Mouse (Mus musculus): Measurements from ENCODE around the gene Map1lc3a. TPM values are rescaled to one million over a fixed set of nuclear protein-coding genes. Genes with fewer than 3 reads are reported as not detected.
A peak's percentile ranks its signal among the peaks of the same experiment; 100 is the strongest.

Gene Map1lc3a
- polyA plus RNA-seq, 2 experiments: 129 to 233 TPM

DNA sequence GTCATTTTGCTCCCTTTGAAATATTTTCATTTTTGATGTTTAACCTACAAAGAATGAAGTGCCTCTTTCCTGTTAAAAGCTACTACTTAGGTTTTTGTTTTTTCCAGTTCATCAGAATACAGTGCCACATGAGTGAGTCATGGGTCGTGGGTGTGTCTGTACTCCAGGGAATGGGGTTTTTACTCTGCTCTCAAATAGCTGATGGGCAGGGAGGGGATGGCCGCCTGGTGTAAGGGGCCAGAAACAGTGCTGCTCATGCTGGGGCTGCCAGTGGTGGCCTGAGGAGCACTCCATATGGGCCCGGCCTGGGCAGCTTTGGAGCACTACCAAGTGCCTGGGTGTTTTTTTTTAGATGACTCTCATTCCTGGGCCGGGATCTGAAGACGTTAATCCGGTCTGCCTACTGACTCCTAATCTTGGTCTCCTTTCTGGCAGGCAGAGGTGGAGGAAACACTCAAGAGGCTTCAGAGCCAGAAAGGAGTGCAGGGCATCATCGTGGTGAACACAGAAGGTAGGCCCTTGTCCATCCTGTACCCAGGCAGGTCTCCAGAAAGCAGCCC lies 33.7 kb upstream of the Map1lc3a start:
- H3K9ac ChIP-seq (ENCODE audit: low read depth, low read length, severe bottlenecking): no peak overlapping the region
- H3K36me3 ChIP-seq (ENCODE audit: control insufficient read depth, insufficient read depth, low read length): peaks cover 52% of the 10 kb centered on the region
- H3K27me3 ChIP-seq (ENCODE audit: control insufficient read depth, insufficient read depth, low read length): no peaks in the 10 kb centered on the region
- no peak for DNase-seq (ENCODE audit: low spot score)
- H3K4me2 ChIP-seq (replicated peaks; ENCODE audit: low read depth, low read length, severe bottlenecking): no peak overlapping the region
- WGBS: 88% methylated on average over 7 of the region's 7 CpGs
- peaks cover 13% of the 10 kb centered on the region for H3K4me1 ChIP-seq (ENCODE audit: control insufficient read depth, insufficient read depth, low read length)
- no peak overlapping the region for H3K27ac ChIP-seq (replicated peaks; ENCODE audit: low read depth, low read length)
- H3K9me3 ChIP-seq (ENCODE audit: control insufficient read depth, low read length): no peaks in the 10 kb centered on the region
- H3K4me3 ChIP-seq (replicated peaks; ENCODE audit: low read length): no peak overlapping the region
- TF ChIP-seq POLR2A (IDR thresholded peaks at IDR 0.05; ENCODE audit: borderline replicate concordance, extremely low read depth, insufficient read depth, insufficient read length): no peak
- no peak for ATAC-seq (ENCODE audit: low FRiP score, low read depth)

DNA sequence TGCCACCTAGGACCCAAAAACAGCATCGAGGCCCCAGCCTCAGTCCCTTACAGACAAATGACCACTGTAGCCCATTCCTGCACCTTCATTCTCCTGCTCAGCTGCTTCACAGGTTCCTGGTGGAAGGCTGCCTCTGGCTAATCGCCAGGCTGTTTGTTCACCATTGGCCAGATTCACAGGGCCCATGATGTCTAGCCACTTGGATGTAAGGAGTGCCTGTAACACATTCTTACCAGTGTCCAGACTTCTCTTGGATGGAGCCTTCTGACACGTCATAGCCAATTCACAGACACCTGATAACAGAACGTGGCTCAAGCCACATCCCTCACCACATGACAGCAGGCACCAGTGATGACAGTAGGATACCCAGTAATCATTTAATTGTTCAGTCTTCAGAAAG lies 29.9 kb upstream of the Map1lc3a start:
- no peaks in the 10 kb centered on the region for H3K4me1 ChIP-seq (ENCODE audit: control insufficient read depth, insufficient read depth, low read length)
- H3K9me3 ChIP-seq (ENCODE audit: control insufficient read depth, low read length): no peaks in the 10 kb centered on the region
- no peaks in the 10 kb centered on the region for H3K27me3 ChIP-seq (ENCODE audit: control insufficient read depth, insufficient read depth, low read length)
- H3K27ac ChIP-seq (replicated peaks; ENCODE audit: low read depth, low read length): no peak overlapping the region
- H3K4me3 ChIP-seq (replicated peaks; ENCODE audit: low read length): no peak overlapping the region
- peaks cover 84% of the 10 kb centered on the region for H3K36me3 ChIP-seq (ENCODE audit: control insufficient read depth, insufficient read depth, low read length)
- ATAC-seq (ENCODE audit: low FRiP score, low read depth) (no peak), DNase-seq (ENCODE audit: low spot score) (no peak)
- TF ChIP-seq POLR2A (IDR thresholded peaks at IDR 0.05; ENCODE audit: borderline replicate concordance, extremely low read depth, insufficient read depth, insufficient read length): no peak
- no peak overlapping the region for H3K4me2 ChIP-seq (replicated peaks; ENCODE audit: low read depth, low read length, severe bottlenecking)
- 94% methylated on average over 4 of the region's 4 CpGs for WGBS
- H3K9ac ChIP-seq (ENCODE audit: low read depth, low read length, severe bottlenecking): no peak overlapping the region

DNA sequence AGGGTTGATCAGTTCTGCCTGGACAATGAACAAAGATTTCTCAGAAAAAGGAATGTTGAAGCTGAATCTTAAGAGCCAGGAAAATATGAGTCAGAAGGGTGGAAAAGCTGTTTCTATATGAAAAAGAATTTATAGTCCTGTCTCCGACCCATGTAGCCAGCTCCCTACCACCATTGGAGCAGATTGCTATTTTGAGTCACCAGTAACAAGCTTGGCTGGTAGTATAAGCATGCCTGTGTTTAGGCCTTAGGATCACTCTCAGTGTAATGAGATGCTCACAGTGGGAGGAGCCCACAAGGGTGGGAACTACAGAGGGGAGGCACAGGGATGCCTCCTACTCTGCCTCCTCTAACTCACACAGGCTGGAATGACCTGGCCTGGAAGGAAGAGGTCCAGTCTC lies 27.9 kb upstream of the Map1lc3a start:
- Histone ChIP-seq H3K4me1 (ENCODE audit: control insufficient read depth, insufficient read depth, low read length) (no peaks in the 10 kb centered on the region), H3K27ac (replicated peaks; ENCODE audit: low read depth, low read length) (no peak overlapping the region), H3K9me3 (ENCODE audit: control insufficient read depth, low read length) (no peaks in the 10 kb centered on the region), H3K27me3 (ENCODE audit: control insufficient read depth, insufficient read depth, low read length) (no peaks in the 10 kb centered on the region), H3K9ac (ENCODE audit: low read depth, low read length, severe bottlenecking) (no peak overlapping the region), H3K4me3 (replicated peaks; ENCODE audit: low read length) (no peak overlapping the region), H3K4me2 (replicated peaks; ENCODE audit: low read depth, low read length, severe bottlenecking) (no peak overlapping the region), H3K36me3 (ENCODE audit: control insufficient read depth, insufficient read depth, low read length) (peaks cover 77% of the 10 kb centered on the region)
- ATAC-seq (ENCODE audit: low FRiP score, low read depth): no peak
- TF ChIP-seq POLR2A (IDR thresholded peaks at IDR 0.05; ENCODE audit: borderline replicate concordance, extremely low read depth, insufficient read depth, insufficient read length): no peak
- 67% methylated on average over 1 of the region's 1 CpGs for WGBS
- DNase-seq (ENCODE audit: low spot score): no peak

GRCm38 (mm10) chr2:155248718-155249117 lies 27.4 kb upstream of the Map1lc3a start:
- 45% methylated on average over 2 of the region's 2 CpGs for WGBS
- no peaks in the 10 kb centered on the region for H3K27me3 ChIP-seq (ENCODE audit: control insufficient read depth, insufficient read depth, low read length)
- no peak overlapping the region for H3K4me3 ChIP-seq (replicated peaks; ENCODE audit: low read length)
- TF ChIP-seq POLR2A (IDR thresholded peaks at IDR 0.05; ENCODE audit: borderline replicate concordance, extremely low read depth, insufficient read depth, insufficient read length): no peak
- no peaks in the 10 kb centered on the region for H3K4me1 ChIP-seq (ENCODE audit: control insufficient read depth, insufficient read depth, low read length)
- ATAC-seq (ENCODE audit: low FRiP score, low read depth): no peak
- H3K36me3 ChIP-seq (ENCODE audit: control insufficient read depth, insufficient read depth, low read length): peaks cover 73% of the 10 kb centered on the region
- no peaks in the 10 kb centered on the region for H3K9me3 ChIP-seq (ENCODE audit: control insufficient read depth, low read length)
- no peak overlapping the region for H3K27ac ChIP-seq (replicated peaks; ENCODE audit: low read depth, low read length)
- no peak for DNase-seq (ENCODE audit: low spot score)
- H3K9ac ChIP-seq (ENCODE audit: low read depth, low read length, severe bottlenecking): no peak overlapping the region
- no peak overlapping the region for H3K4me2 ChIP-seq (replicated peaks; ENCODE audit: low read depth, low read length, severe bottlenecking)

- 98% methylated on average over 5 of the region's 5 CpGs for WGBS
- Histone ChIP-seq H3K36me3 (ENCODE audit: control insufficient read depth, insufficient read depth, low read length) (peaks cover 65% of the 10 kb centered on the region), H3K9ac (ENCODE audit: low read depth, low read length, severe bottlenecking) (no peak overlapping the region), H3K4me3 (replicated peaks; ENCODE audit: low read length) (no peak overlapping the region), H3K9me3 (ENCODE audit: control insufficient read depth, low read length) (no peaks in the 10 kb centered on the region), H3K27ac (replicated peaks; ENCODE audit: low read depth, low read length) (no peak overlapping the region), H3K27me3 (ENCODE audit: control insufficient read depth, insufficient read depth, low read length) (no peaks in the 10 kb centered on the region), H3K4me2 (replicated peaks; ENCODE audit: low read depth, low read length, severe bottlenecking) (no peak overlapping the region), H3K4me1 (ENCODE audit: control insufficient read depth, insufficient read depth, low read length) (no peaks in the 10 kb centered on the region)
- ATAC-seq (ENCODE audit: low FRiP score, low read depth) (no peak), DNase-seq (ENCODE audit: low spot score) (no peak)
- no peak for TF ChIP-seq POLR2A (IDR thresholded peaks at IDR 0.05; ENCODE audit: borderline replicate concordance, extremely low read depth, insufficient read depth, insufficient read length)
Observed at GRCm38 (mm10) chr2:155249588-155249987, 26.5 kb upstream of the Map1lc3a start.

- no peak for DNase-seq (ENCODE audit: low spot score)
- no peak overlapping the region for H3K27ac ChIP-seq (replicated peaks; ENCODE audit: low read depth, low read length)
- TF ChIP-seq POLR2A (IDR thresholded peaks at IDR 0.05; ENCODE audit: borderline replicate concordance, extremely low read depth, insufficient read depth, insufficient read length): no peak
Observed at GRCm38 (mm10) chr2:155265526-155265925, 10.6 kb upstream of the Map1lc3a start.

More at GRCm38 (mm10) chr2:155265526-155265925, 10.6 kb upstream of the Map1lc3a start:
- ATAC-seq (ENCODE audit: low FRiP score, low read depth): peak; percentile 55; the same call in 1 of the 2 replicates
- Histone ChIP-seq H3K4me1 (ENCODE audit: control insufficient read depth, insufficient read depth, low read length) (no peaks in the 10 kb centered on the region), H3K27me3 (ENCODE audit: control insufficient read depth, insufficient read depth, low read length) (no peaks in the 10 kb centered on the region), H3K4me3 (replicated peaks; ENCODE audit: low read length) (no peak overlapping the region), H3K9ac (ENCODE audit: low read depth, low read length, severe bottlenecking) (no peak overlapping the region), H3K4me2 (replicated peaks; ENCODE audit: low read depth, low read length, severe bottlenecking) (no peak overlapping the region), H3K36me3 (ENCODE audit: control insufficient read depth, insufficient read depth, low read length) (no peaks in the 10 kb centered on the region), H3K9me3 (ENCODE audit: control insufficient read depth, low read length) (no peaks in the 10 kb centered on the region)
- 69% methylated on average over 6 of the region's 6 CpGs for WGBS
